Mouse (Mus musculus): Measurements from ENCODE around the gene Trim24. TPM values are rescaled to one million over a fixed set of nuclear protein-coding genes. Genes with fewer than 3 reads are reported as not detected.

Trim24 gene
- polyA plus RNA-seq (2014; fragmentation: Illumina TruSeq; extraction: RNeasy Lipid Tissue Mini Kit (QIAGEN cat#74804); ENCODE audit: low read depth, low replicate concordance): 60.4 TPM

DNA sequence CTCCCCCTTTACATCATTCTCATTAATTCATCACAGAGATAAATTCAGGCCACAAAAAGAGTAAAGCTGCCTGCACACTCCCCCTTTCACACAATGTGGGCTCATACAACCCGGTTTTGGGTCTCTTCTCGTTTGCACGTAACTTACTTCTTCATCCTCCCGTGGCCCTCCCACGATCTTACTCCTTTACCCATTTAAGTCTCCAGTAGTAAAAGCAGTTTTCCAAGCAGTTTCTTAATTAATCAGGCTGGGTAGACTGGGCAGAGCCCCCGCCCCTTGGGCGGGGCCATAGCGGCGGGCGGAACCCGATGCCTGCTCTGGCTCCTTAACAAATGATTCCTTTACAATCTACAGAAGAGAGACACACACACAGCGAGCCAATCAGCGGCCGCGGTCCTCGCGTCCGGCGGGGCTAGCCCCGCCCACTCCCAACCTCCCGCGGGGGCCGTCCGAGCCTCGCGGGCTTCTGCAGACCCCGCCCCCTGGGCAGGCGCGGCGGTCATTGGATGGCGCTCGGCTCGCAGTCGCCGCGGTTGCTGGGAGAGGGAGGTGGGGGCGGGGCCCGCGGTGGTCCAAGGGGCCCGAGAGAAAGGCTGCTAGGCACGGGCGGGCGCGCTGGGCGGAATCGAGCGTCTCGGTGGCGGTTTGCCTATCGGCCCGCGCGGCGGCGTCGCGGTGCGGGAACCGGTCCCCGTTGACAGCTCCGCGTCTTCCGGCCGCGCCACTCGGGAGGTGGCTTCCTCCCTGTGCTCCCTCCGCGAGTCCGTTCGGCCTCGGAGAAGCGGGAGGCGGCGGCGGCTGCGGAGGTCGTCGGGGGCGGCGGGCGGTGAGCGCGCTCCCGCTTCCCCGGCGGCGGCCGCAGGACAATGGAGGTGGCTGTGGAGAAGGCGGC, at the start of gene Trim24:
Trim24 (plus strand) TSS at position 567 of the 892 bp plus-strand sequence.

Other genes with a start within 250 kb of the Trim24 start
- 9.0 TPM for gene Svopl, start 176.2 kb downstream of the Trim24 start, polyA plus RNA-seq (2014; fragmentation: Illumina TruSeq; extraction: RNeasy Lipid Tissue Mini Kit (QIAGEN cat#74804); ENCODE audit: low read depth, low replicate concordance)
- 2.7 TPM for gene Tmem213, start 238.4 kb downstream of the Trim24 start, polyA plus RNA-seq (2014; fragmentation: Illumina TruSeq; extraction: RNeasy Lipid Tissue Mini Kit (QIAGEN cat#74804); ENCODE audit: low read depth, low replicate concordance)

Data from kidney, adult 10 weeks (tissue).